Mouse (Mus musculus): Measurements from ENCODE around the gene Cldn7.
"Not testable (repeated sequence)": the region's sequence is repeated elsewhere in the genome, so short reads cannot be mapped to it uniquely, and the experiment has no call there.

Gene Cldn7

DNA sequence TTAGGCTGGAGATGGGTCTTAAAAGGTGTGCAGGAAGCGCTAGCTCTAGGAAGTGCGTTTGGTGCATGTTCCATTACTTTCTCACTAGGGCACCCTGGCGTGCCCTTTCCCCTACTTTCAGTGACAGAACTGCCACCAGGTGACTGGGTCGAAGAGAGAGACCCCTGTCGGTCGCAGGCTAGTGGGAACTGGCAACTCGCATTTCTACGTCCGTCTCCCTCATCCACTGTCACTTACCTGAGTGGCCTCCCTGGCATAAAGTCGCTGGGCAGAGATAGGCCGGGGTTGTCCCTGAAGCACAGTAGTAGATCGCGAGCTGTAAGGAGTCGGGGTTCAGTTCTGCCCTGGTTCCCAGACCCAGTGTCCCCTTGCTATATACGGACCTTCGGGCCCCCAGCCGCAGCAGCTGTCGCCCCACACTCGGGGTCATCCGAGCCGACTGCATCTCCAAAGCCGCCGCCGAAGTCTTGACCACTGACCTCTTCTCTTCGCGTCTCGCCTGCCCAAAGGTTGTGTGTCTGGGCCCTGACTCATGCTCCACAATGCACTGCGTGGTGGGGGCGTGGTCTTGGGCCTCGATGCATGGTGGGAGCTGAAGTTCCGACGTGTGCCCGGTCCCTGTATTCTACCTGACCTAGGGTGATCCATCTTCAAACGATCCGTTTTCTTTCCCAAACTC, 50.4 kb downstream of the Cldn7 start, which contains the start of gene Acadvl:
Gene Acadvl (minus strand): TSS at position 532 of the 679 bp plus-strand sequence.
- in situ Hi-C loops (cut with MboI, MseI) = no loop called here

DNA sequence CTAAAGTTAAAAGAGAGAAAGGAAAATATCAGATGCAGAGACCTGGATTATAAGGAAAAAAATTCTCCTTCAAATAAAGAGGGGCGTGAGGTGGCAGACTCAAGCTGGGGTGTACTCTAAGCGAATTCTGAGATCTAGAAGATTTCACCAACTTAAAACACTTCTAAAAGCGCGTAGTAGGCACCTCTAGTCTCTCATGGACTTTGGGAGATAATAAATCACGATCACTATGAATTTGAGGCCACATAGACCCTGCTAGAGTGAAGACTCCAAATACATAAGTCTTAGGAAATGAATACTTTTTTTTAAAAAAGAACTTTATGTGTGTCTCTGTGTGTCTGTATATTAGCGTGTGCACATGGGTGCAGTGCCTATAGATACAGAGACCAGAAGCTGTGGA, 51.1 kb downstream of the Cldn7 start:
- in situ Hi-C loops (cut with MboI, MseI) = no loop called here

DNA sequence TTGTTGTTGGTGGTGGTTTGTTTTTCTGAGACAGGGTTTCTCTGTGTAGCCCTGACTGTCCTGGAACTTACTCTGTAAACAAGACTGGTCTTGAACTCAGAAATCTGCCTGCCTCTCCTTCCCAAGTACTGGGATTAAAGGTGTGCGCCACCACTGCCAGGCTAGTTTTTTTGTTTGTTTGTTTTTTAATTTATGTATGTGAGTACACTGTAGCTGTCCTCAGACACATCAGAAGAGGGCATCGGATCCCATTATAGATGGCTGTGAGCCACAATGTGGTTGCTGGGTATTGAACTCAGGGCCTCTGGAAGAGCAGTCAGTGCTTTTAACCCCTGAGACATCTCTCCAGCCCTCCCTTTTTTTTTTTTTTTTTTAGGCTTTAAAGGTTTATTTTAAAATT, 51.6 kb downstream of the Cldn7 start:
- in situ Hi-C loops (cut with MboI, MseI) = not testable (repeated sequence)

DNA sequence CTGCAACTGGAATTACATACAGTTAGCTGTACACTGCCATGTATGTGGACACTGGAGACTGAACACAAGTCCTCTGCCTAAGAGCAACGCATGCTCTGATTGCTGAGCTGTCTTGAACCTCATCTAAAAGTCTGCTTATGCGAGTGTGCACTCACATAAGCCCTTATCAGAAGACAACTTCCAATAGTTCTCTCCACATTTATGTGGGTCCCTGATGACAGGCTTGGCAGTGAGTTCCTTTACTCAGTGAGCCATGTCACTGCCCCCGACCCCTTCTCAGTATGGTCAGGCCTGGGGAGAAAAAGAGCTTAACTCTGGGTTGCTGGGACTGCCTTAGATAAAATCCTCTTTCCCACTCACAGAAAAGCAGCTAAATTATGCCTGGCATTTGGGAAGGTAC, 52.1 kb downstream of the Cldn7 start, which contains the start of gene Dlg4:
Gene Dlg4 (plus strand): TSS at position 274 of the 400 bp plus-strand sequence.
- in situ Hi-C loops (cut with MboI, MseI) = no loop called here

DNA sequence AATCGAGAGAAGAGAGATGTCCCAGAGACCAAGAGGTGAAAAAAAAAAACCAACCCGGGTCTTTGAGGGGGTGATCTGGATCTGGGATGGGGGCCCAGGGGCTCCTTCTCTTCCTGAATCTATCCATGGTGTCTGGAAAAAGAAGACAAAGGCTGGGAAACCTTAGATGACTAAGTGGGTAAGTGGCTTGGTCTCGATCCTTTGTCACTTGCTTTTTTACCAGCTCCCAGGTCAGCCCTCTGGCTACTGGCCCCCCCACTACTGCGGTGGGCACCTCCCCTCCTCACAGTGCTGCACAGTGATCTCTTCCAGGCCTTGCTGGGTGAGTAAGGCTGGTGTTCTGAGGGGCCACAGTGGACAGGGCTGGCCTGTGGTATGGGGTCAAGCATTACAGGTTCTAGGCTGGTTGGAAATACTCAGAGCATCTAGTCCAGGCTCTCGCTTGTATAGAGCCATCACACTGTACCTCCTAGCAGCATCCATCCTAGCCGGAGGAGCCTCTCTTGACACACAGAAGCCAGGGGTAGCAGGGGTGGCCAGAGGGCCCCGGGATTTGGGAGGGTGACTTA, 52.7 kb downstream of the Cldn7 start:
- in situ Hi-C loops (cut with MboI, MseI) = no loop called here
